ENCODE assay signal across 23 mouse cellular contexts in genomic region chr3:131869306-131869705, GRCm38 (mm10).
DNase-seq lines count a peak whose midpoint lies in the region; ATAC-seq and TF ChIP-seq lines count a peak whose summit lies in the region.
"Had no signal": no experiment of that assay in that cellular context is flagged by ENCODE, and none has a peak within 500 bp of the region (broad histone marks: within the 10 kb centered on the region; RNA-seq: fewer than 3 reads in every experiment).

No protein-coding gene starts in this region.

- H3K36me3 ChIP-seq in macrophage (ENCODE audit: inconsistent target), result no peaks in the 10 kb centered on the region
- H3K36me3 ChIP-seq: embryonic facial prominence, embryonic 10.5 days; embryonic facial prominence, embryonic 12.5 days; forebrain, embryonic 10.5 days; forebrain, embryonic 12.5 days had no signal

- no peak for TF ChIP-seq CTCF in embryonic fibroblast, embryonic 13.5 days (IDR thresholded peaks at IDR 0.05; ENCODE audit: borderline replicate concordance, insufficient read depth, low read length)

- no peak overlapping the region for H3K4me3 ChIP-seq in embryonic fibroblast, embryonic 13.5 days (ENCODE audit: insufficient read depth, low read length)
- H3K4me3 ChIP-seq in macrophage (ENCODE audit: inconsistent target), result no peak overlapping the region
- H3K4me3 ChIP-seq: embryonic facial prominence, embryonic 10.5 days; embryonic facial prominence, embryonic 12.5 days; erythroblast, embryonic 14.5 days; forebrain, embryonic 10.5 days; forebrain, embryonic 12.5 days had no signal

- peaks cover 9% of the 10 kb centered on the region for H3K4me1 ChIP-seq in embryonic fibroblast, embryonic 13.5 days (ENCODE audit: control insufficient read depth, insufficient read depth, low read length)
- H3K4me1 ChIP-seq: forebrain, embryonic 10.5 days; forebrain, embryonic 12.5 days had no signal

- TF ChIP-seq POLR2A in embryonic fibroblast, embryonic 13.5 days (IDR thresholded peaks at IDR 0.05; ENCODE audit: low read depth, low read length), result no peak

- ATAC-seq in megakaryocyte progenitor cell, adult 5-6 weeks (replicated peaks; ENCODE audit: poor library complexity), result peak; percentile 50
- ATAC-seq: forebrain, embryonic 14.5 days; forebrain, embryonic 16.5 days had no signal

- DNase-seq in lung, postnatal 36 days, result peak; percentile 6
- DNase-seq in lung, postnatal 4 days, result no peak
- DNase-seq in heart, postnatal 36 days, result no peak
- no peak for DNase-seq in liver
- no peak for DNase-seq in thymus, postnatal 0 days (ENCODE audit: low spot score)
- DNase-seq: adrenal gland, adult 2 months; adrenal gland, postnatal 10 days; adrenal gland, postnatal 25 days; cerebellum, adult 11-12 months; cerebellum, adult 2 months; cerebellum, adult 9-10 months; cerebellum, postnatal 10 days; cerebellum, postnatal 25 days had no signal

- H3K27ac ChIP-seq in embryonic fibroblast, embryonic 13.5 days (ENCODE audit: insufficient read depth, low read length), result peak overlapping the region; percentile 14; the same call in 1 of the 2 replicates
- H3K27ac ChIP-seq in macrophage, result peak overlapping the region; percentile 66
- H3K27ac ChIP-seq: embryonic facial prominence, embryonic 10.5 days; embryonic facial prominence, embryonic 12.5 days; forebrain, embryonic 10.5 days; forebrain, embryonic 12.5 days had no signal

- intact Hi-C loops in heart, postnatal 36 days (cut with DNase I), result no loop called here

- WGBS in macrophage (ENCODE audit: missing documents), result 39% methylated on average over 4 of the region's 4 CpGs

- H3K79me2 ChIP-seq in macrophage (ENCODE audit: inconsistent target), result no peaks in the 10 kb centered on the region
